Mouse (Mus musculus) CH12.LX (cell line): ENCODE data around the gene Slc6a9.

Source experiments
- CTCF ChIP-seq, 2 experiments: IDR thresholded peaks in 1 of 2; conservative IDR thresholded peaks in 1 of 2; 2 replicates each; pipeline ENCODE4 v1.5.1; 2011 to 2012; ENCODE audit warnings: low read depth in 2 of 2, low read length in 2 of 2, improper control_type of control experiment in 1 of 2, inconsistent platforms in 1 of 2, mild to moderate bottlenecking in 1 of 2, moderate library complexity in 1 of 2
- EP300 ChIP-seq: IDR thresholded peaks from 2 replicates; pipeline ENCODE4 v1.6.1; 2011; ENCODE audit warnings: low read length, improper control_type of control experiment
- ETS1 ChIP-seq: conservative IDR thresholded peaks from 2 replicates; pipeline ENCODE4 v1.6.1; 2012; ENCODE audit warnings: low read depth, mild to moderate bottlenecking, inconsistent platforms, low read length, improper control_type of control experiment, moderate library complexity
- HCFC1 ChIP-seq: IDR thresholded peaks from 2 replicates; pipeline ENCODE4 v1.6.1; 2012; ENCODE audit warnings: low read depth, mild to moderate bottlenecking, inconsistent platforms, low read length, improper control_type of control experiment
- POLR2A ChIP-seq: IDR thresholded peaks from 2 replicates; pipeline ENCODE4 v1.6.1; 2011; ENCODE audit warnings: low read depth, mild to moderate bottlenecking, improper control_type of control experiment, low read length
- POLR2AphosphoS2 ChIP-seq: IDR thresholded peaks from 2 replicates; pipeline ENCODE4 v1.6.1; 2011; ENCODE audit warnings: low read depth, low read length, improper control_type of control experiment
- RCOR1 ChIP-seq: conservative IDR thresholded peaks from 2 replicates; pipeline ENCODE4 v1.6.1; 2012; ENCODE audit warnings: low read depth, mild to moderate bottlenecking, inconsistent platforms, low read length, improper control_type of control experiment
- SIN3A ChIP-seq: IDR thresholded peaks from 2 replicates; pipeline ENCODE4 v1.6.1; 2012; ENCODE audit warnings: low read length, improper control_type of control experiment, inconsistent platforms
- TBP ChIP-seq: conservative IDR thresholded peaks from 2 replicates; pipeline ENCODE4 v1.6.1; 2011; ENCODE audit warnings: low read depth, low read length, improper control_type of control experiment
- USF1 ChIP-seq: IDR thresholded peaks from 2 replicates; pipeline ENCODE4 v1.6.1; 2014; ENCODE audit warnings: low read depth, mild to moderate bottlenecking, inconsistent platforms, low read length, improper control_type of control experiment
- ZC3H11A ChIP-seq: IDR thresholded peaks from 2 replicates; pipeline ENCODE4 v1.6.1; 2012; ENCODE audit warnings: low read depth, mild to moderate bottlenecking, inconsistent platforms, low read length, improper control_type of control experiment
- ZKSCAN1 ChIP-seq: IDR thresholded peaks from 2 replicates; pipeline ENCODE4 v1.6.1; 2012; ENCODE audit warnings: low read depth, inconsistent platforms, low read length, improper control_type of control experiment, borderline replicate concordance
- ZNF384 ChIP-seq: IDR thresholded peaks from 2 replicates; pipeline ENCODE4 v1.6.1; 2012; ENCODE audit warnings: low read depth, low read length, improper control_type of control experiment, inconsistent platforms

- no peak for TF ChIP-seq USF1
- no peak for TF ChIP-seq ETS1
- TF ChIP-seq POLR2AphosphoS2 = no peak
- no peak for TF ChIP-seq POLR2A
- TF ChIP-seq CTCF (conservative IDR thresholded peaks at IDR 0.05 in 1 of 2, IDR thresholded peaks at IDR 0.05 in 1 of 2; ENCODE audit: low read depth in 2 of 2, low read length in 2 of 2) = no peak
- no peak for TF ChIP-seq EP300
- no peak for TF ChIP-seq RCOR1
- TF ChIP-seq ZKSCAN1 = no peak
- no peak for TF ChIP-seq SIN3A
- no peak for TF ChIP-seq ZC3H11A
- no peak for TF ChIP-seq HCFC1
- TF ChIP-seq TBP = no peak
- TF ChIP-seq ZNF384 = no peak
These were observed 44.0 kb downstream of the Slc6a9 start for GRCm38 (mm10) chr4:117878301-117878700.
